Mouse (Mus musculus) adrenal gland (tissue): ENCODE measurements around the gene Tbx6.

Source experiments
- intact Hi-C: fragments of 180-260 bp; cut with DNase I; formaldehyde crosslinking; loops from one replicate; pipeline ENCODE4 v1.15.1; 2025

Tbx6 gene

DNA sequence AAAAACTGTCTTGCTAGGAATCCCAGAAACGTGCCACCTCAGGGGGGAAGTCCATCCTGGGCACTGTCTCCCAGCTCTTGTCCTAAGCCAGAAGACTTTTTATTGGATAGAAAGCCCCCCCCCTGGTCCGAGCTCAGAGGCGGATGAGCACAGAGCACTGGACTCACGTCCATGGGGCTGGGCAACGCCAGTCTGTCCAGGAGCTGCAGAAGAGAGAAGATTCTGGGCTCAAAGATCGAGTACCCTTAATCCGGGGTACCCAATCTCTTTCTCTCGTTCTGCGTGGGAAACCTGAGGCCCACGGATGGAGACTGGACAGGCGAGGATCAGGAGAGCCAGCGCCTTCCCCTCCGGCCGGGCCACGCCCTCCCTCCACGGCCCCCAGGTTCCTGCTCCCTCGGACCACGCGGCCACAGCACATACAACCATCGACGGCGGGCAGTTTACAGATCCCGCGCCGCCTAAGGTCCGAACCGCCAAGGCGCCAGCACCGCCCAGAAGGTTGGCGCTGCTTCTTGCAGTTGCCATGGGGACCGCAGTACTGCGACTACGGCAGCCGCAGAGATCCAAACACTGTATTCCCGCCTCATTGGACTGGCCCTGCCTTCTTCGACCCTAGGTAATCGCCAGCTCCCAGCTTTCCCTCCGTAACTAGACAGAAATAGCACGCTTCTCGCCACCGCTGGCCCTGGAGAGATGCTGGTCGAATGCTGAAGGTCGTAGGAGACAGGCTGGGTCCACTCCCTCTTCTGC is 27.6 kb downstream of the Tbx6 start:
- intact Hi-C loops, result no loop called here

DNA sequence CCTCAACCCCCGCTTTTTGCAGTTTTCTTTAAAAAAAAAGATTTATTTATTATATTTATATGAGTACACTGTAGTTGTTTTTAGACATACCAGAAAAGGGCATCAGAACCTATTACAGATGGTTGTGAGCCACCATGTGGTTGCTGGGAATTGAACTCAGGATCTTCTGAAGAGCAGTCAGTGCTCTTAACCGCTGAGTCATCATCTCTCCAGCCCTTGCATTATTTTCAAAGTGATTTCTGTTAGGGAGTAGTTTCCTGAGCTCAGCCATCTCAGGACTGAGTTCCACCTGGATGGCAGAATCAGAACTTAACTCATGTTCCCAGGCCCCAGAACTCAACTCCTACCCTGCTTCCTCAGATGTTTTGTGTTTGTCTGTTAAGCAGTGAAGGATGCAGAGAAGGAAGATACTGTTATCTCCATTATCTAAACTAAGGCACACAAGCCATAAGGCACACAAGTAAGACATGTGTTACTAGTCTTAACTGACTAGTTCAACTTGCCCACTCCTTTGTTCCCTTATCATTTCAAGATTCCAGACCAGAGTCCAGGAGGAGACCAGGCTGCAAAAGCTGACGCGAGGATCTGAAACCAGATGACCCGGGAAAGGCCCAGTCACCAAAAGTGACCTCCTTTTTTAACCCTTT is 28.6 kb downstream of the Tbx6 start:
- intact Hi-C loops, result no loop called here

DNA sequence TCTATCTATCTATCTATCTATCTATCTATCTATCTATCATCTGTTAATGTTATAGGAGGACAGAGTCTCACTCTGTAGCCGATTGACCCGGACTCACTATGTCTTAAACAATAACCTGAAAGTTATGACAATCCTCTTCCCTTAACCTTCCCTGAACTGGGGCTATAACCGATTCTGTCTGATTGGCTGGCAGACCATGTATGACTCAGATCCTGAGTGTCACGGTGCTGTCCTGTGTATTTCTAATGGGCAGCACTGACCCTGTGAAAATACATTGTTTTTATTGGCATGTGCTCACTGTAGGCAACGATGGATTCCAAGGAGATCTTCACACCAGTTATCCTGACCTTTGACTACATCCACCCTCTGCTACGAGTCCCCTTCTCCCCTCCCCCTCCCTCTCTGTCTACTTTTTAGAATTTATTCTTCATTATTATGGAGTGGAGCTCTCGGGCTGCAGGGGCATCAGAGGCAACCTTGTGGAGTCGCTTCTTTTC is 34.5 kb downstream of the Tbx6 start:
- intact Hi-C loops, result no loop called here

DNA sequence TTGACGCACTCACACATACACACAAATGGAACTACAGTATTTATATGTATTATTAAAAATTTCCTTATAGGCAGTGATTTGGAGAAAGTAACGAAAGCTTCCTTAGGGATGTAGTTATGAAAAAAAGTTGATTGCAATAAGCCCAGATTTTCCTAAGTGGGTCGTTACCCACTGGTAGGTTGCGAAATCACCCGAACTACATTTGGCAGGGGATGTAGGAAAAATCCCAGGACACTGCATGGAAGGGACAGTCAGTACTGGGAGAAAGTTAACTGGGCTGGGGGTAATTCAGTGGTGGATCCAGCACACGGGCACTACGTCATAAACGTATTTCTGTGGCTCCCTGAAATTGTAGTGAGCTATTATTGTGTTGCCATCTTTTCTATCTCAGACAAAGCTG is 35.2 kb downstream of the Tbx6 start:
- intact Hi-C loops, result no loop called here

DNA sequence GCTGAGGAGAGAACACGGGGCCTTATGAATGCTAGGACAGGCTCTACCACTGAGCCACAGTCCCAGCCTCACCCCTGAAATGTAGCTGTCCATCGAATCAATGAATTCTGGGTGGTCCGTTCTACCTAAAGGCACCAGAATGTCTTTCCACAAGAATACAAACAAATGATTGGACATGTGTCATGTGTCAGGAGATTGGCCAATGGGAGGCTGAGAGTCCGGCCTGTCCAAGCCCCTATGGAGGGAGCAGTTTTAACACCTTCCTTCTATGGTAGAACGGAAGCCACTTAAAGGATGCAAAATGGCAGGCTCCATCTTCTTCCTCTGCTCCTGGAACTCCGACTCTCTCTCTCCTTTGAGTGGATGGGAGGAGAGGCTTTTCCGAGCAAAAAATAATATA is 36.3 kb downstream of the Tbx6 start:
- intact Hi-C loops, result no loop called here

DNA sequence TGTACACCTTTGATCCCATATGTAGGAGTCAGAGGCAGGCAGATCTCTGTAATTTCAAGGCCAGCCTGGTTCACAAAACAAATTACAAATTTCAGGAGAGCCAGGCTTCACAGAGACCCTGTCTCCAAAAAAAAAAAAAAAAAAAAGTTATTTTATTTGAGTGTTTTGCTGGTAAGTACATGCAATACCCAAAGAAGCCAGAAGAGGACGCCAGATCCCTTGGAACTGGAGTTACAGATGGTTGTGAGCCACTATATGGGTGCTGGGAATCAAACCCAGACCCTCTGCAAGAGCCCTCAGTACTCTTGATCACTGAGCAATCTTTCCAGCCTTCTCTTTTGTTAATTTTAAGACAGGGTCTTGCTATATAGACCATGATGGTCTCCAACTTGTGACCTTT is 37.5 kb downstream of the Tbx6 start:
- intact Hi-C loops, result no loop called here

DNA sequence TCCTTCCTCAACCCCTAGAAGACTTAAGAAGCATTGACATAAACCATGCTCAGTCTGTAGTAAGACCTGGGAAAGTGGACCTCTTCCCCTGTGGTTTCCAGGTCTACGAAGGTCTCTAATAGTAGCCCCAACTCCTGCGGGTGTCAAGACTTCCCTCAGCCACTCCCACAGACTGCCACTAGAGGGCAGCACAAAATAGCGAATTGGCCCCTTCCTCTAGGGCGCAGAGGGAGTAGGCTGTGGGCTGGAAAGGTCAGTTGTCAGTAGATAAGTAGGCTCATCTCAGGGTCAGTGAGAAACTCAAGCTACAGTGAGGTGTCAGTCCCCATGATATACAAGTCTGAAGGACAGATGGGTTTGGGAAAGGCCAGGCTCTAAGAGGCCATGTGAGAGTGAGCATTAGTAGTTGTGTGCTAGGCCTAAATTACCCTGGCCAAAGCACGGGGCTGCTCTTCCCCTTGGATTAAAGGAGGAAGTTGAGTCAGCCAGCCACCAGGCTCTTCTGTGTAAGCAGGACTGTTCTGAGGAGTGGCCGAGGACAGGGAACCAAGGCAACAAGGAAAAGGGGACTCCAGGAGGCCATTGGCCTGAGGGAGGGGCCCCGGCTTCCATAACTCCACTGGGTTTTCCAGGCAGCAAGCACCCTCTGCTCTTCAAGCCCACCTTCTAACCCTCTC is 40.7 kb downstream of the Tbx6 start:
- intact Hi-C loops, result loop anchor here (2.0 kb wide), 1 partner anchor 289 kb away; no protein-coding TSS in a partner anchor

DNA sequence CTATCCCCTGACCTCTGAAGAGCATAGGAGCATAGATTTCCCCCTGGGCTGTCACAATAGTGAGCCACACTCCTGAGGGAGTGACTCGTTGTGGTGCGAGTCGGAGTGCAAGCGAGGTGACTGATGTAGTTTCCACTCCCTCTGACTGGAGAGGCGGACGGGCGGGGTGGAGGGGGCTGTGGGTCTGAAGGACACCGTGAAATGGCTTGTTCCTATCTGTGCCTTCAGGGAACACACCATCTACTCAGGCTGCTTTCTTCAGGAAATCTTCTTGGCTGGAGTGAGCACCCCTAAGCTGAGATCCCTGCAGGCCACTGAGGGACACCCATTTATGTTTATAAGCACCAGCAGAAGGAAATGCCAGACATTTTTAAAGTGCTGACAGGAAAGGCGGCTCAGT is 41.5 kb downstream of the Tbx6 start:
- intact Hi-C loops, result loop anchor here (2.0 kb wide), 1 partner anchor 288 kb away; no protein-coding TSS in a partner anchor

DNA sequence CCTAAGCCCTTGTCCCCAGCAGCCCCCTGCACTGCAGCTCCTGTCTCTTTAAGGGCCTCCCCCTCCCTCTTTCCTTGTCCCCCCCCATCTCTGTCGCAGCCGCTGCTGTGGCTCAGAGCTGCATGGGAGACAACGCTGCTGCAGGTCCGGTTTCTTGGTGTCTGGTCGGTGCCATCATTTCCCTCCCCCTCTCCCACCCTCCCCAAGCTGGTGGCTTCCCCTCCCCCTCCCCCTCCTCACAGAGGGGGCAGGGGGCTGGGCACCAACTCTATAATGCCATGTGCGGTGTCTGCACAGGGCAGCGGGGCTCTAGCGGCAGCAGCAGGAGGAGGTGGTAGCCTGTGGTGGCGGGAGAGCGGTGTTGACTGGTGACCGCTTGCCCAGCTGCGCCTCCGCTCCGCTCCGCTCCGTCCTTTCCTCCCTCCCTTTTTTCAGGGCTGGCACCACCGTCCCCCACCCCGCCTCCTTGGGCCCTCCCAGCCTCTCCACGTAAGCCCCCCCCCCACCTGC is 42.0 kb downstream of the Tbx6 start:
- intact Hi-C loops, result loop anchor here (2.0 kb wide), 1 partner anchor 288 kb away; no protein-coding TSS in a partner anchor

DNA sequence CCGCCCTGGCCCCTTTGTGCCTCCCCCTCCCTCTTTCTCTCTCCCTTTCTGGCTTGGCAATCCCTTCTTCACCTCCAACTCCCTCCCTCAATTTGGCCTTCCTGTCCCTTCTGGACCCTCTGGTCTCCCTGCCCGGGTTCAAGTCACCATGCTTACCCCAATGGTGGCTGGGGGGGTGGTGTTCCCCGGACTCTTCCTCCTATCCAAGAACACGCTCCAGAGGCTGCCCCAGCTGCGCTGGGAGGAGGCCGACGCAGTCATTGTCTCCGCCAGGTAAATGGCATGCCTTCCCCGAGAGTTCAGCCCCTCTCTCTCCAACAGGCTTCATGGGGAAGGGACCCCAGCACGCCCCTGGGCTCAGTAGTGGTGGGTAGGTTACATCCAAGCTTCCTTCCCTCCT is 42.7 kb downstream of the Tbx6 start:
- intact Hi-C loops, result loop anchor here (2.0 kb wide), 1 partner anchor 287 kb away; no protein-coding TSS in a partner anchor

DNA sequence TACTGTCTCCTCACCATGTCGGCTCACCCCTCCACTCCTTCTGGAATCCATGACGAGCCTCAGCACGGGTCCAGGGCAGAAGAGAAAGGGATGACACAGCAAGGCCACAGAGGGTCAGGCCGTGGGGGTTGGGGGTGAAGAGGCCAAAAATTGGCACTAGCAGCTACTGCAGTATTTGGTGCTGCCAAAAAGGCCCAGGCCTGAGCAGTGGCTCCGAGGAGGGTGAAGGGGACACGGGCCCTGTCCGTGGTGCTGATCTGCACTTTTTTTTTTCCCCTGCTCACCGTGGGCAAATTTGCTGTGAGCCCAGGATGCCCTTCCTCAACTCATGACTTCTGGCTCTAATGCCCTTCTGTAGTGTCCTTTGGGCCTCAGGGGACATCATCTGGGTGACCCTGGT is 44.1 kb downstream of the Tbx6 start:
- intact Hi-C loops, result no loop called here

DNA sequence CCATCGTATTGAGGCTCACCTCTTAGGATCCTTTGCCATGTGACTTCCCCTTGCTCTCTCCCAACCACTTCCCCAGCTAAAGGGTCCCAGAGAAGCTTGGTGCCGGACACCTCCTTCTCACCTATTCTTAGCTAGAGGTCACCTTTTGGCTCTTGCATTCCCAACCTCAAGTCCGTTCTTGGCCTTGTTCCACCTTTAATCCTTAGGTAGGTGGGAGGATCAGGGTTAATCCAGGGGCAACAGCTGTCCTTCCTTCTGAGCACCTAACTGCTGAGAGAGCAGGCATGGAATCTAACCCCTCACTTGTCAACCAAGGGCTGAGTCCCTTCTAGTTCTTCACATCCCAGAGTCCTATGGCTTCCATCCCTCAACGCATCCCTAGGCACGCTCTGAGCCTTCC is 44.7 kb downstream of the Tbx6 start:
- intact Hi-C loops, result no loop called here

DNA sequence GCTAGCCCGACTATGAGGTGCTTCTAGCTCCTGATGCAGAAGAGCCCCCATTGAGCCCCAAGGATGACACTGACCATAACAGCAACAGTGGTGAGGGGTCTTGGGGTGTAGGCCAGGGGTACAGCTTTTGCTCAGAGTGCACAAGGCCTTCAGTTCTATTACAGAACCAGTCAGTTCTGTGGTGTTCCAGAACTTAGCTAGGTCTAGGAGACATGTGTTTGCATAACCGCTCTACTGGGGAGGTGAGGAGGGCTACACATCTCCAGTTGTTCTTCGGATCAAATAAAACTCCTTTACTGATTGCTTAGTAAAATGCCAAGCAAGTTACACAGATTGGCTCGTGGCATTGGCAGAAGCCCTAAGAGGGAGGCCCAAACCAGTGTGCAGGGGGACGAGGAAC is 50.3 kb downstream of the Tbx6 start, which contains the start of gene 4930451I11Rik:
TSS of gene 4930451I11Rik (minus strand) at position 101 of the 400 bp plus-strand sequence.
- intact Hi-C loops, result no loop called here

DNA sequence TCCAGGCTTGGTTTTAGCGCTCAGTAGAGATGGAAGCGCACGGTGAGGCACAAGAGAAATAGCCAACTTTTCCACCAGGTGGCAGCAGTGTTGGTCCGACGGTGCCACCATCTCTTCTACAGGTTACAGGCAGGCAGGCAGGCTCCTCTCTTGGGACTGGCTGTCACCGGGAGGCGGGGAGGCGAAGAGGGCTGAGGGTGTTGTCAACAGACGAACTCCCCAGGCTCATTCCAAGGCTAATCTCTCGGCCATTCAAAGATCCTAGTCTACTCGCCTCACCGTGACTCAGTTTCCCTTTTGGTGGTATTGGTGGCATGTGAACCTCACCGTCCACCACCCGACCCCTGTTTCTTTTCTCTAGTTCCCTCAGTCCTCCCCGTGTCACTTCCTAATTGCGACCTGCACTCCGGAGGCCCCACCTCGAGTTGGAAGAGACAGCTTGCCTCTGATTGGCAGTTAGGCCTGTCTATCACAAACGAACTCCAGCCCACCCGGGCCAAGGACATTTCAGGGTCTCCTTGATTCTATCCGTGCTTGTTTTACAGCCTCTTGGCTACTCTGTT is 50.8 kb downstream of the Tbx6 start:
- intact Hi-C loops, result loop anchor here (1.0 kb wide), 1 partner anchor 272 kb away; no protein-coding TSS in a partner anchor

DNA sequence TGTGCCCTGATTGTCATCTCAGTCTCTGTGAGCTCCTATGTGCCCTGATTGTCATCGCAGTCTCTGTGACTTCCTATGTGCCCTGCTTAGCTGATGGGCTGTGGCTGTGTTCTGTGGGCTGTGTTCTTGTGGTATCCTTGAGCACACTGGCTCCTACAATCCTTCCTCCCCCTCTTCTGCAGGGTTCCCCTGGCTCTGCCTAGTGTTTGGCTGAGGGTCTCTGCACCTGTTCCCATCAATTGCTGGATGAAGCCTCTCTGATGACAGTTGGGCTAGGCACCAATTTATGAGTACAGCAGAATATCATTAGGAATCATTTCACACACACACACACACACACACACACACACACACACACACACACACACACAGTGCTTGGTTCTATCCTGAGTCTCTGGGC is 52.0 kb downstream of the Tbx6 start:
- intact Hi-C loops, result no loop called here
